Mouse (Mus musculus): ENCODE measurements around the gene Themis2. TPM values are rescaled to one million over a fixed set of nuclear protein-coding genes. Genes with fewer than 3 reads are reported as not detected.
"Not testable (repeated sequence)": the region's sequence is repeated elsewhere in the genome, so short reads cannot be mapped to it uniquely, and the experiment has no call there.

Themis2 gene
- polyA plus RNA-seq, 1 experiment from 2014 or later, result 0.45 TPM

DNA sequence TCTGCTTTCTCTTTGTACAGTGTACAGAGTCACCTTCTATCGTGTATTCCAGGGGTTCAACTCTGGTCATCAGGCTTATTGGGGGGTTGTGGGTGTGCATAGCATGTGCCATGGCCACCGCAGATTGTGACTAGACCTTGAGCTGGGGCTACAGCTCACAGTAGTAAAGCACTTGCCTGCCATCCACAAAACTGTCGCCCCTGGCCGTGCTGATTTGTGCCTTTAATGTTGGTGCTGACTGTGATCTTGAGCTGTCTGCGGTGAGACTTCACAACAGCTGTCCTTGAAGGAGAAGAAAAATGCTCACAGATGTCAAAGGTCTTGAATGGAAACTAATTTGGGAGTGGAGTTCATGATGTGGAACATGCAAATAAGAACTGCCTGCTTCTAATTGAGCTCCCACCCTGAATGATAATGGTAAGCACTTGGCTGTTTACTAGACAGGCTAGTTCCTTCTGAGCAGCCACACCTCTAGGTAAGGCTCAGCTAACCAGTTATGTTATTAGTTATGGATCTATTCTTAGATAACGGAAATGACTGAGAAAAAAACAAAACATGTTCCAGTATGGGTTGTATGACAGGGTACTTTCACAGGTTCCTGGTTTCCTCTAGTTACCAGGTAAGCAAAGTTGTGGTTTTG, 17.5 kb downstream of the Themis2 start:
- H3K27me3 ChIP-seq (ENCODE audit: control insufficient read depth, insufficient read depth, low read length), result no peaks in the 10 kb centered on the region
- no peak for ATAC-seq (ENCODE audit: insufficient number of reproducible peaks, low FRiP score, low TSS enrichment, low read depth)
- H3K4me1 ChIP-seq (ENCODE audit: control insufficient read depth, insufficient read depth, low read length), result no peaks in the 10 kb centered on the region
- H3K4me3 ChIP-seq (ENCODE audit: low read depth, low read length), result no peak overlapping the region
- peaks cover 46% of the 10 kb centered on the region for H3K36me3 ChIP-seq (ENCODE audit: control insufficient read depth, insufficient read depth, low read length)
- no peaks in the 10 kb centered on the region for H3K9me3 ChIP-seq (ENCODE audit: control insufficient read depth, low read length)
- 93% methylated on average over 6 of the region's 6 CpGs for WGBS
- no peak overlapping the region for H3K4me2 ChIP-seq (ENCODE audit: low read depth, severe bottlenecking)
- H3K27ac ChIP-seq (replicated peaks; ENCODE audit: low read depth, low read length), result no peak overlapping the region
- no peak for DNase-seq (ENCODE audit: low spot score)
- no peak overlapping the region for H3K9ac ChIP-seq (ENCODE audit: low read length)

GRCm38 (mm10) chr4:132776764-132777163, 19.4 kb downstream of the Themis2 start:
- peaks cover 52% of the 10 kb centered on the region for H3K36me3 ChIP-seq (ENCODE audit: control insufficient read depth, insufficient read depth, low read length)
- WGBS, result 93% methylated on average over 5 of the region's 5 CpGs
- ATAC-seq (ENCODE audit: insufficient number of reproducible peaks, low FRiP score, low TSS enrichment, low read depth), result no peak

DNA sequence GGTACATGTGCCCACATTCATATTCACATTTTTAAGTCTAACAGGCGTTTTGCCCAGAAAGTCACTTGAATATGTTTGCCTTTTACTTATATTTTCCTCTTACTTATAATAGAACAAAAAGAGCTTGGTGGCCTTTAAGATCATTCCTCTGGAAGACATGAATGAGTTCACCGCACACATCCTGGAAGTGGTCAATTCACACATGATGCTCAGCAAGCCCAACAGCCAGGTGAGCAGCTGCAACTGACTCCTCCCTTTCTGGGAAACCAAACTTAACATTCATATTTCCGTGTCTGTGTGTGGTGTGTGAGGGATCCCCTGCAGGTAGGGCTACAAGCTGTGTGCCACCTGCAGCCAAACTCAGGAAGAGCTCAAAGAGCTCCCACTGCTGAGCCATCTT, 21.3 kb downstream of the Themis2 start:
- H3K9ac ChIP-seq (ENCODE audit: low read length), result no peak overlapping the region
- 85% methylated on average over 3 of the region's 3 CpGs for WGBS
- no peak overlapping the region for H3K27ac ChIP-seq (replicated peaks; ENCODE audit: low read depth, low read length)
- no peak overlapping the region for H3K4me3 ChIP-seq (ENCODE audit: low read depth, low read length)
- no peak for DNase-seq (ENCODE audit: low spot score)
- H3K36me3 ChIP-seq (ENCODE audit: control insufficient read depth, insufficient read depth, low read length), result peaks cover 57% of the 10 kb centered on the region
- H3K4me2 ChIP-seq (ENCODE audit: low read depth, severe bottlenecking), result no peak overlapping the region
- no peaks in the 10 kb centered on the region for H3K9me3 ChIP-seq (ENCODE audit: control insufficient read depth, low read length)
- H3K4me1 ChIP-seq (ENCODE audit: control insufficient read depth, insufficient read depth, low read length), result no peaks in the 10 kb centered on the region
- no peak for ATAC-seq (ENCODE audit: insufficient number of reproducible peaks, low FRiP score, low TSS enrichment, low read depth)
- H3K27me3 ChIP-seq (ENCODE audit: control insufficient read depth, insufficient read depth, low read length), result no peaks in the 10 kb centered on the region

More at GRCm38 (mm10) chr4:132776764-132777163, 19.4 kb downstream of the Themis2 start:
- Histone ChIP-seq H3K27me3 (ENCODE audit: control insufficient read depth, insufficient read depth, low read length) (no peaks in the 10 kb centered on the region), H3K9me3 (ENCODE audit: control insufficient read depth, low read length) (no peaks in the 10 kb centered on the region), H3K4me1 (ENCODE audit: control insufficient read depth, insufficient read depth, low read length) (no peaks in the 10 kb centered on the region), H3K27ac (replicated peaks; ENCODE audit: low read depth, low read length) (no peak overlapping the region), H3K9ac (ENCODE audit: low read length) (no peak overlapping the region), H3K4me2 (ENCODE audit: low read depth, severe bottlenecking) (no peak overlapping the region), H3K4me3 (ENCODE audit: low read depth, low read length) (no peak overlapping the region)
- DNase-seq (ENCODE audit: low spot score), result peak; percentile 67

DNA sequence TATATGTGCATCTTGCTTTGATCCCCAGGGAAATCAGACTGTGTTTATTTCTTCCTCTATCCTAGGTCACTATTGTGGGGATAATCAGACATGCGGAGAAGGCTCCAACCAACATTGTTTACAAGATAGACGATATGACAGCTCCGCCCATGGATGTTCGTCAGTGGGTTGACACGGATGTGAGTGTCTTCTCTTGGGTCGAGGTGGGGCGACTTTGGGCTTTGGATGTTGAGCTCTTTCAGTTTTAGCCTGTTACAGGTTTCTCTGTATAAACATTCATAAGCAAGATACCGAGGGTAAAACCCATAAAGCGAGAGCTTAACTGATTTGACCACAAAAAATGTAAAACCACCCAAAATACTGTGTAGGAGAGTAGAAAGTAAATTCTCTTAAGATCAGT, 24.4 kb downstream of the Themis2 start:
- H3K4me3 ChIP-seq (ENCODE audit: low read depth, low read length), result no peak overlapping the region
- no peak overlapping the region for H3K9ac ChIP-seq (ENCODE audit: low read length)
- DNase-seq (ENCODE audit: low spot score) (no peak), ATAC-seq (ENCODE audit: insufficient number of reproducible peaks, low FRiP score, low TSS enrichment, low read depth) (no peak)
- no peaks in the 10 kb centered on the region for H3K27me3 ChIP-seq (ENCODE audit: control insufficient read depth, insufficient read depth, low read length)
- H3K36me3 ChIP-seq (ENCODE audit: control insufficient read depth, insufficient read depth, low read length), result peaks cover 36% of the 10 kb centered on the region
- H3K4me1 ChIP-seq (ENCODE audit: control insufficient read depth, insufficient read depth, low read length), result no peaks in the 10 kb centered on the region
- WGBS, result 94% methylated on average over 9 of the region's 9 CpGs
- no peaks in the 10 kb centered on the region for H3K9me3 ChIP-seq (ENCODE audit: control insufficient read depth, low read length)
- H3K4me2 ChIP-seq (ENCODE audit: low read depth, severe bottlenecking), result no peak overlapping the region
- H3K27ac ChIP-seq (replicated peaks; ENCODE audit: low read depth, low read length), result no peak overlapping the region

DNA sequence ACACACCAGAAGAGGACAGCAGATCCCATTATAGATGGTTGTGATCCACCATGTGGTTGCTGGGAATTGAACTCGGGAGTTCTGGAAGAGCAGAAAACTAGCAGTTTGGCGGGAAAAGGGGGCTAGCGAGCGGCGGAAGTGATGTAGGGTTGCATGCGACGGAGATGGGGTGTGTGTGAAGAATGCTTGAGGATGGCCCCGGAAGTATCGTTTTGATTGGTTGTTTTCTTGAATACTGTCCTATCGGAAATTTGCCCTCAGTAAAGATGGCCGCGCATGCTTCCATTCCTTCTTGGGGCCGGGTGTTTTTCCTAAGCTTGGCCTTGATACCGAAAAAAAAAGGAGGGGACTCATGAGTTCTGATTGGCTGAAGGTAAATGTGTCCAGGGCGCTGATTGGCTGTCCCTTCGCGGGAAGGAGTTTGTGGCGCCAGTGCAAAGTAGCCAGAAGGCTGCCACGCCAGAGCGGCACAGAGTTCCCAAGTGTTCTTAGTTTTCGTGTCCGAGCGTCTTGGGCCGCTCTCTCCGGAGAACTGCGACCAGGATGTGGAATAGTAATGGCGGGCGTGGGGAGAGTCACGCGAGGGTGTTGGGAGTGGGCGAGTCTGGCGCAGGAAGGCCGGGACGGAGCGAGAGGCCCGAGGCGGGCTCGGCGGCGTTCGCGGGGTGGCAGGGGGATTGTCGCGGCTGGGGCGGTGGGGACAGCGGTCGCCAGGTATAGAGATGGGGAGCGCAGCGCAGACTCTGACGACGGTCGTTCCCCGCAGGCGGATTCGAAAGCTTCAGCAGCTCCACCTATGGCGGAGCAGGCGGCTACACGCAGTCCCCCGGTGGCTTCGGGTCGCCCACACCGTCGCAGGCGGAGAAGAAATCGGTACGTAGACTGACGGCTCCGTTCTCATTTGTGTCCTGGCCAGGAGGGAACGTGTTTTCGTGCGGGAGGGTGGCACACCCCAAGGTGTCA, 28.0 kb downstream of the Themis2 start, which contains the start of gene Rpa2:
Gene Rpa2, plus strand, starts transcription at position 419 of the 963 bp plus-strand sequence.
- H3K4me1 ChIP-seq (ENCODE audit: control insufficient read depth, insufficient read depth, low read length), result no peaks in the 10 kb centered on the region
- no peaks in the 10 kb centered on the region for H3K27me3 ChIP-seq (ENCODE audit: control insufficient read depth, insufficient read depth, low read length)
- under 1% methylated on average over 66 of the region's 71 CpGs for WGBS
- peak within 1 kb of the TSS; percentile 83 for H3K9ac ChIP-seq (ENCODE audit: low read length)
- no peaks in the 10 kb centered on the region for H3K9me3 ChIP-seq (ENCODE audit: control insufficient read depth, low read length)
- ATAC-seq (ENCODE audit: insufficient number of reproducible peaks, low FRiP score, low TSS enrichment, low read depth) (peak; percentile 91), DNase-seq (ENCODE audit: low spot score) (peak; percentile 99)
- peak within 1 kb of the TSS; percentile 90 for H3K4me3 ChIP-seq (ENCODE audit: low read depth, low read length)
- peak within 1 kb of the TSS; percentile 57 for H3K4me2 ChIP-seq (ENCODE audit: low read depth, severe bottlenecking)
- H3K36me3 ChIP-seq (ENCODE audit: control insufficient read depth, insufficient read depth, low read length), result peaks cover 7% of the 10 kb centered on the region; the same call in 1 of the 2 replicates
- H3K27ac ChIP-seq (replicated peaks; ENCODE audit: low read depth, low read length), result peak within 1 kb of the TSS; percentile 68; the same call in 1 of the 2 replicates

DNA sequence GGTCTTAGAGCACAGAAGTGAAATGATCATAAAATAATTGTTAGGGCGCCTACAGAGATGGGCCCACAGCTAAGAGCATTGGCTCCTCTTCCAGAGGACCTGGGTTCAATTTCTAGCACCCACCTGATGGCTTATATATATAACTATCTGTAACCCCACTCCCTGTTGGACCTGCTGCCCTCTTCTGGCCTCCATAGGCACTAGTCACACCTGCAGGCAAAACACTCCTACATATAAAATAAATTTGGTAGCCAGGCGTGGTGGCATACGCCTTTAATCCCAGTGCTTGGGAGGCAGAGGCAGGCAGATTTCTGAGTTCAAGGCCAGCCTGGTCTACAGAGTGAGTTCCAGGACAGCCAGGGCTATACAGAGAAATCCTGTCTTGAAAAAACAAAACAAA, 33.1 kb downstream of the Themis2 start:
- 87% methylated on average over 3 of the region's 3 CpGs for WGBS
- H3K4me2 ChIP-seq (ENCODE audit: low read depth, severe bottlenecking); H3K4me3 ChIP-seq (ENCODE audit: low read depth, low read length); H3K4me1 ChIP-seq (ENCODE audit: control insufficient read depth, insufficient read depth, low read length); H3K9ac ChIP-seq (ENCODE audit: low read length); DNase-seq (ENCODE audit: low spot score); H3K36me3 ChIP-seq (ENCODE audit: control insufficient read depth, insufficient read depth, low read length); H3K27ac ChIP-seq (replicated peaks; ENCODE audit: low read depth, low read length); H3K9me3 ChIP-seq (ENCODE audit: control insufficient read depth, low read length); ATAC-seq (ENCODE audit: insufficient number of reproducible peaks, low FRiP score, low TSS enrichment, low read depth); H3K27me3 ChIP-seq (ENCODE audit: control insufficient read depth, insufficient read depth, low read length): not testable (repeated sequence)

DNA sequence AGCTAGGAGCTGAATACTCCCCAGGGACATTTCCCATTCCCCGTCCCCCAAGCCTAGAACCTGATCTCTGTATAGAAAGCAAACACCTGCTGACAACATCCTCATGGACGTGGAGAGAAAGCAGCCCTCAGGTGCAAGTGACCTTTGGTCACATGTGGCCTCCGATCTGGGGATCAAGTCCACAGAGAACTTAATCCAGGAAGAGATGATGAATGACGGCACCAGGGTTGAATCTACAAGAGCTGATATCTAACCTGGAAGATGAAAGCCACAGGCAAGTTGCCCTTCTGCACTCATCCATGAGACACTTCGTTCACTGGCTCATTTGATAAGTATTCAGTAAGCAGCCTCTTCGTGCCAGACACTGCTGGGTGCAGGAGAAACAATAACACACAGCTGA, 33.6 kb downstream of the Themis2 start:
- H3K9me3 ChIP-seq (ENCODE audit: control insufficient read depth, low read length), result no peaks in the 10 kb centered on the region
- 0 out of 2 replicates have a peak, but pooled peaks cover under 1% of the 10 kb centered on the region for H3K27me3 ChIP-seq (ENCODE audit: control insufficient read depth, insufficient read depth, low read length)
- H3K4me2 ChIP-seq (ENCODE audit: low read depth, severe bottlenecking), result no peak overlapping the region
- ATAC-seq (ENCODE audit: insufficient number of reproducible peaks, low FRiP score, low TSS enrichment, low read depth), result no peak
- WGBS, result 85% methylated on average over 6 of the region's 6 CpGs
- no peak overlapping the region for H3K9ac ChIP-seq (ENCODE audit: low read length)
- no peak overlapping the region for H3K4me3 ChIP-seq (ENCODE audit: low read depth, low read length)
- H3K36me3 ChIP-seq (ENCODE audit: control insufficient read depth, insufficient read depth, low read length), result no peaks in the 10 kb centered on the region
- no peaks in the 10 kb centered on the region for H3K4me1 ChIP-seq (ENCODE audit: control insufficient read depth, insufficient read depth, low read length)
- DNase-seq (ENCODE audit: low spot score), result no peak
- no peak overlapping the region for H3K27ac ChIP-seq (replicated peaks; ENCODE audit: low read depth, low read length)

GRCm38 (mm10) chr4:132760296-132760695, 35.9 kb downstream of the Themis2 start:
- no peak overlapping the region for H3K4me2 ChIP-seq (ENCODE audit: low read depth, severe bottlenecking)
- H3K27ac ChIP-seq (replicated peaks; ENCODE audit: low read depth, low read length), result no peak overlapping the region
- no peak for DNase-seq (ENCODE audit: low spot score)
- no peak overlapping the region for H3K4me3 ChIP-seq (ENCODE audit: low read depth, low read length)
- H3K4me1 ChIP-seq (ENCODE audit: control insufficient read depth, insufficient read depth, low read length), result no peaks in the 10 kb centered on the region
- no peak overlapping the region for H3K9ac ChIP-seq (ENCODE audit: low read length)
- WGBS, result 78% methylated on average over 3 of the region's 3 CpGs
- H3K9me3 ChIP-seq (ENCODE audit: control insufficient read depth, low read length), result no peaks in the 10 kb centered on the region
- no peaks in the 10 kb centered on the region for H3K36me3 ChIP-seq (ENCODE audit: control insufficient read depth, insufficient read depth, low read length)
- 0 out of 2 replicates have a peak, but pooled peaks cover 2% of the 10 kb centered on the region for H3K27me3 ChIP-seq (ENCODE audit: control insufficient read depth, insufficient read depth, low read length)
- ATAC-seq (ENCODE audit: insufficient number of reproducible peaks, low FRiP score, low TSS enrichment, low read depth), result no peak
